Mouse (Mus musculus) embryonic facial prominence, embryonic 10.5 days (tissue): ENCODE data around the gene Grik3. TPM values are rescaled to one million over a fixed set of nuclear protein-coding genes. Genes with fewer than 3 reads are reported as not detected.

Experiments used
- DNase-seq: peaks from one replicate; pipeline ENCODE4 v3.0.0-alpha.2; 2017; ENCODE audit warnings: low spot score
- H3K27ac ChIP-seq: fragments of 300-500 bp; sonication (generic); replicated peaks from 2 replicates; pipeline ENCODE4 v1.5.1; 2016; ENCODE audit warnings: mild to moderate bottlenecking
- H3K27me3 ChIP-seq: fragments of 300-500 bp; sonication (generic); replicated peaks from 2 replicates; pipeline ENCODE4 v1.6.1; 2016; ENCODE audit warnings: low read depth, mild to moderate bottlenecking; ENCODE audit not compliant: poor library complexity, severe bottlenecking
- H3K36me3 ChIP-seq: fragments of 300-500 bp; sonication (generic); replicated peaks from 2 replicates; pipeline ENCODE4 v1.6.1; 2016; ENCODE audit warnings: mild to moderate bottlenecking, moderate library complexity
- H3K4me1 ChIP-seq: fragments of 300-500 bp; sonication (generic); 2 replicates; pipeline ENCODE4 v1.6.1; 2016
- H3K4me3 ChIP-seq: fragments of 300-500 bp; sonication (generic); 2 replicates; pipeline ENCODE4 v1.5.1; 2016; ENCODE audit warnings: mild to moderate bottlenecking, moderate library complexity
- H3K9me3 ChIP-seq: fragments of 300-500 bp; sonication (generic); 2 replicates; pipeline ENCODE4 v1.6.1; 2016; ENCODE audit warnings: mild to moderate bottlenecking
- WGBS: fragments of 180-500 bp; shearing (Covaris S2); methylation state at CpG from one replicate; pipeline ENCODE4 v1.1.7; 2016; 5-methylcytosine and 5-hydroxymethylcytosine counted together
- polyA plus RNA-seq: library from polyadenylated mRNA; unstranded; fragments of >200 nt; fragmentation: Nextera tagmentation; extraction: Ambion mirVana; gene quantifications from 2 replicates; pipeline ENCODE4 v1.2.1, GENCODE M21; 2016

Grik3 gene
- polyA plus RNA-seq, 1 experiment from 2014 or later = 0.16 TPM

- no peaks in the 10 kb centered on the region for H3K36me3 ChIP-seq
- H3K27ac ChIP-seq = no peak overlapping the region
- 24% methylated on average over 3 of the region's 3 CpGs for WGBS
- no peak overlapping the region for H3K4me3 ChIP-seq
- H3K9me3 ChIP-seq = no peaks in the 10 kb centered on the region
- peaks cover 33% of the 10 kb centered on the region for H3K4me1 ChIP-seq
- H3K27me3 ChIP-seq = peaks cover 90% of the 10 kb centered on the region
- DNase-seq = no peak
These were observed 9.2 kb upstream of the Grik3 start for GRCm38 (mm10) chr4:125481256-125481655.

GRCm38 (mm10) chr4:125484131-125484530 lies 6.4 kb upstream of the Grik3 start:
- no peak for DNase-seq
- no peak overlapping the region for H3K27ac ChIP-seq
- 23% methylated on average over 8 of the region's 8 CpGs for WGBS
- peaks cover 47% of the 10 kb centered on the region for H3K4me1 ChIP-seq
- H3K9me3 ChIP-seq = no peaks in the 10 kb centered on the region
- H3K4me3 ChIP-seq = no peak overlapping the region
- peaks cover 98% of the 10 kb centered on the region for H3K27me3 ChIP-seq
- no peaks in the 10 kb centered on the region for H3K36me3 ChIP-seq

- no peak for DNase-seq
- Histone ChIP-seq H3K9me3 (no peaks in the 10 kb centered on the region), H3K4me1 (peaks cover 60% of the 10 kb centered on the region)
These were observed 4.9 kb upstream of the Grik3 start for GRCm38 (mm10) chr4:125485416-125486239.

GRCm38 (mm10) chr4:125486616-125487015 lies 3.9 kb upstream of the Grik3 start:
- peaks cover 100% of the 10 kb centered on the region for H3K27me3 ChIP-seq
- peaks cover 67% of the 10 kb centered on the region for H3K4me1 ChIP-seq
- H3K9me3 ChIP-seq = no peaks in the 10 kb centered on the region
- no peaks in the 10 kb centered on the region for H3K36me3 ChIP-seq
- no peak overlapping the region for H3K27ac ChIP-seq
- 4% methylated on average over 13 of the region's 13 CpGs for WGBS
- DNase-seq = peak; percentile 44
- H3K4me3 ChIP-seq = 0 out of 2 replicates have a peak overlapping the region, but pooled peaks have one; percentile 5

More at GRCm38 (mm10) chr4:125485416-125486239, 4.9 kb upstream of the Grik3 start:
- Histone ChIP-seq H3K4me3 (no peak overlapping the region), H3K27ac (no peak overlapping the region), H3K27me3 (peaks cover 100% of the 10 kb centered on the region), H3K36me3 (no peaks in the 10 kb centered on the region)
- 31% methylated on average over 15 of the region's 15 CpGs for WGBS

- DNase-seq = no peak
- peaks cover 67% of the 10 kb centered on the region for H3K4me1 ChIP-seq
- WGBS = 5% methylated on average over 7 of the region's 7 CpGs
These were observed 3.5 kb upstream of the Grik3 start for GRCm38 (mm10) chr4:125487031-125487430.

GRCm38 (mm10) chr4:125488796-125489637 lies 1.5 kb upstream of the Grik3 start:
- H3K27me3 ChIP-seq = peaks cover 100% of the 10 kb centered on the region
- H3K4me3 ChIP-seq = peak overlapping the region; percentile 55; the same call in 1 of the 2 replicates
- H3K4me1 ChIP-seq = peaks cover 79% of the 10 kb centered on the region
- H3K36me3 ChIP-seq = no peaks in the 10 kb centered on the region
- WGBS = 3% methylated on average over 26 of the region's 26 CpGs
- no peaks in the 10 kb centered on the region for H3K9me3 ChIP-seq
- DNase-seq = no peak
- H3K27ac ChIP-seq = no peak overlapping the region

More at GRCm38 (mm10) chr4:125487031-125487430, 3.5 kb upstream of the Grik3 start:
- Histone ChIP-seq H3K9me3 (no peaks in the 10 kb centered on the region), H3K27ac (no peak overlapping the region), H3K4me3 (0 out of 2 replicates have a peak overlapping the region, but pooled peaks have one; percentile 5), H3K36me3 (no peaks in the 10 kb centered on the region), H3K27me3 (peaks cover 100% of the 10 kb centered on the region)

GRCm38 (mm10) chr4:125489901-125490590 lies 454 bp upstream of the Grik3 start:
- Histone ChIP-seq H3K27me3 (peaks cover 100% of the 10 kb centered on the region), H3K27ac (peak overlapping the region; percentile 54; the same call in 1 of the 2 replicates), H3K9me3 (no peaks in the 10 kb centered on the region), H3K4me1 (peaks cover 77% of the 10 kb centered on the region), H3K36me3 (no peaks in the 10 kb centered on the region), H3K4me3 (peak overlapping the region; percentile 55)
- DNase-seq = peak; percentile 78
- WGBS = under 1% methylated on average over 81 of the region's 81 CpGs

GRCm38 (mm10) chr4:125491505-125492121 lies 1.1 kb downstream of the Grik3 start:
- peak; percentile 56 for DNase-seq
- Histone ChIP-seq H3K4me3 (peak overlapping the region; percentile 55), H3K36me3 (no peaks in the 10 kb centered on the region), H3K27me3 (peaks cover 100% of the 10 kb centered on the region), H3K4me1 (peaks cover 64% of the 10 kb centered on the region), H3K9me3 (no peaks in the 10 kb centered on the region), H3K27ac (peak overlapping the region; percentile 54; the same call in 1 of the 2 replicates)
- WGBS = under 1% methylated on average over 42 of the region's 42 CpGs

GRCm38 (mm10) chr4:125492122-125492505 lies 1.6 kb downstream of the Grik3 start:
- Histone ChIP-seq H3K27me3 (peaks cover 100% of the 10 kb centered on the region), H3K4me3 (peak overlapping the region; percentile 55), H3K27ac (no peak overlapping the region), H3K4me1 (peaks cover 59% of the 10 kb centered on the region), H3K9me3 (no peaks in the 10 kb centered on the region), H3K36me3 (no peaks in the 10 kb centered on the region)
- WGBS = 12% methylated on average over 9 of the region's 9 CpGs
- DNase-seq = no peak

- H3K27ac ChIP-seq = no peak overlapping the region
- H3K4me3 ChIP-seq = no peak overlapping the region
These were observed 2.2 kb downstream of the Grik3 start for GRCm38 (mm10) chr4:125492706-125493105.

GRCm38 (mm10) chr4:125493124-125493523 lies 2.6 kb downstream of the Grik3 start:
- no peak overlapping the region for H3K4me3 ChIP-seq
- no peaks in the 10 kb centered on the region for H3K9me3 ChIP-seq
- peaks cover 100% of the 10 kb centered on the region for H3K27me3 ChIP-seq
- peaks cover 54% of the 10 kb centered on the region for H3K4me1 ChIP-seq
- WGBS = 10% methylated on average over 8 of the region's 8 CpGs
- no peaks in the 10 kb centered on the region for H3K36me3 ChIP-seq
- no peak overlapping the region for H3K27ac ChIP-seq
- DNase-seq = no peak

More at GRCm38 (mm10) chr4:125492706-125493105, 2.2 kb downstream of the Grik3 start:
- Histone ChIP-seq H3K27me3 (peaks cover 100% of the 10 kb centered on the region), H3K9me3 (no peaks in the 10 kb centered on the region), H3K4me1 (peaks cover 56% of the 10 kb centered on the region), H3K36me3 (no peaks in the 10 kb centered on the region)
- no peak for DNase-seq
- WGBS = 23% methylated on average over 9 of the region's 9 CpGs
